Comparison of ENCODE assay signal across 24 mouse cellular contexts in genomic region chr8:115216801-115217200, GRCm38 (mm10).
DNase-seq lines count a peak whose midpoint lies in the region; ATAC-seq and TF ChIP-seq lines count a peak whose summit lies in the region.
"Had no signal": no experiment of that assay in that cellular context is flagged by ENCODE, and none has a peak within 500 bp of the region (broad histone marks: within the 10 kb centered on the region; RNA-seq: fewer than 3 reads in every experiment).

No protein-coding gene starts in this region.

- ATAC-seq in lung, postnatal 0 days: no peak
- ATAC-seq: CD4-positive, CD25-positive, alpha-beta regulatory T cell, adult 4 months; forebrain, postnatal 0 days; Patski had no signal

- TF ChIP-seq EP300 in lung, postnatal 0 days (IDR thresholded peaks at IDR 0.05): no peak

- H3K9ac ChIP-seq in lung, postnatal 0 days (replicated peaks; ENCODE audit: low read depth): no peak overlapping the region
- H3K9ac ChIP-seq: forebrain, postnatal 0 days; heart, embryonic 12.5 days; hindbrain, embryonic 13.5 days; liver, embryonic 15.5 days; neural tube, embryonic 15.5 days had no signal

- peak; percentile 30 for DNase-seq in adrenal gland, postnatal 14 days
- no peak for DNase-seq in adrenal gland, adult 18-20 months (ENCODE audit: low spot score in 2 of 2)
- DNase-seq in kidney, postnatal 14 days: peak; percentile 17
- no peak for DNase-seq in kidney, adult 11 months
- DNase-seq in lung, postnatal 0 days (ENCODE audit: low spot score): peak; percentile 23
- DNase-seq in lung, postnatal 36 days: no peak
- DNase-seq in NIH3T3 (ENCODE audit: low read depth): peak; percentile 5
- DNase-seq in B cell, adult 2 months: no peak
- DNase-seq: adrenal gland, adult 8-10 months; cerebellum, adult 9-11 months; forebrain, postnatal 0 days; gastrocnemius, postnatal 14 days; heart, adult 11 months; kidney, adult 18-20 months; kidney, postnatal 25 days; thymus, adult 18-20 months; thymus, postnatal 36 days had no signal

- no peaks in the 10 kb centered on the region for H3K9me3 ChIP-seq in lung, postnatal 0 days (ENCODE audit: low read length)
- H3K9me3 ChIP-seq: heart, embryonic 12.5 days; hindbrain, embryonic 13.5 days; liver, embryonic 15.5 days; neural tube, embryonic 15.5 days had no signal

- no peaks in the 10 kb centered on the region for H3K36me3 ChIP-seq in lung, postnatal 0 days (ENCODE audit: insufficient read depth, low read length)
- H3K36me3 ChIP-seq: heart, embryonic 12.5 days; hindbrain, embryonic 13.5 days; liver, embryonic 15.5 days; neural tube, embryonic 15.5 days had no signal

- H3K4me2 ChIP-seq in lung, postnatal 0 days (replicated peaks; ENCODE audit: low read depth, low read length): no peak overlapping the region
- H3K4me2 ChIP-seq: heart, embryonic 12.5 days; hindbrain, embryonic 13.5 days; liver, embryonic 15.5 days; midbrain, embryonic 11.5 days; neural tube, embryonic 15.5 days had no signal

- H3K27me3 ChIP-seq in lung, postnatal 0 days (replicated peaks; ENCODE audit: insufficient read depth, low read length): no peaks in the 10 kb centered on the region
- H3K27me3 ChIP-seq: liver, embryonic 15.5 days; Patski had no signal

- peaks cover 3% of the 10 kb centered on the region; the same call in 1 of the 2 replicates for H3K4me1 ChIP-seq in lung, postnatal 0 days (ENCODE audit: insufficient read depth, low read depth, low read length)
- H3K4me1 ChIP-seq: neural tube, embryonic 15.5 days had no signal

- WGBS in lung, postnatal 0 days: 30% methylated on average over 3 of the region's 3 CpGs

- H3K27ac ChIP-seq in lung, postnatal 0 days (ENCODE audit: low read length): no peak overlapping the region
- H3K27ac ChIP-seq: hindbrain, embryonic 13.5 days; liver, embryonic 15.5 days; neural tube, embryonic 15.5 days had no signal

- no peak for TF ChIP-seq CTCF in lung, postnatal 0 days (IDR thresholded peaks at IDR 0.05)

- H3K4me3 ChIP-seq in lung, postnatal 0 days (ENCODE audit: low read depth, low read length): no peak overlapping the region
- H3K4me3 ChIP-seq: heart, embryonic 12.5 days; hindbrain, embryonic 13.5 days; liver, embryonic 15.5 days; neural tube, embryonic 15.5 days had no signal

Comparison
In these comparisons a context has a peak if more than half of its experiments do, and no peak if none do; other contexts are left out.
1. DNase-seq: peak in adrenal gland, postnatal 14 days (single experiment), kidney, postnatal 14 days (single experiment), lung, postnatal 0 days (single experiment) and NIH3T3 (single experiment); none in adrenal gland, adult 18-20 months (0 of 2), kidney, adult 11 months (single experiment), lung, postnatal 36 days (single experiment) and B cell, adult 2 months (0 of 2).